Mouse (Mus musculus) ES-Bruce4 (cell line): ENCODE data around the gene Rad54l2. TPM values are rescaled to one million over a fixed set of nuclear protein-coding genes. Genes with fewer than 3 reads are reported as not detected.
A peak's percentile ranks its signal among the peaks of the same experiment; 100 is the strongest.

Experiments
- H3K27ac ChIP-seq: 2 replicates; pipeline ENCODE4 v1.5.1; 2012; ENCODE audit warnings: low read length, inconsistent platforms; ENCODE audit not compliant: insufficient read depth
- H3K27me3 ChIP-seq: 2 replicates; pipeline ENCODE4 v1.6.1; 2012; ENCODE audit warnings: mild to moderate bottlenecking, low read length, inconsistent platforms; ENCODE audit not compliant: control insufficient read depth, poor library complexity, insufficient read depth, severe bottlenecking
- H3K36me3 ChIP-seq: 2 replicates; pipeline ENCODE4 v1.6.1; 2012; ENCODE audit warnings: inconsistent platforms, mild to moderate bottlenecking, low read length, moderate library complexity; ENCODE audit not compliant: control insufficient read depth, poor library complexity, insufficient read depth, severe bottlenecking
- H3K4me1 ChIP-seq: one replicate; pipeline ENCODE4 v1.8.1; 2011; ENCODE audit warnings: low read length; ENCODE audit not compliant: control insufficient read depth, insufficient read depth
- H3K4me3 ChIP-seq: 2 replicates; pipeline ENCODE4 v1.5.1; 2011; ENCODE audit warnings: low read depth, mild to moderate bottlenecking, low read length
- H3K9ac ChIP-seq: 2 replicates; pipeline ENCODE4 v1.6.1; 2012; ENCODE audit warnings: low read depth, mild to moderate bottlenecking, inconsistent platforms; ENCODE audit not compliant: poor library complexity, severe bottlenecking
- H3K9me3 ChIP-seq: replicated peaks from 2 replicates; pipeline ENCODE4 v1.6.1; 2012; ENCODE audit warnings: mild to moderate bottlenecking, low read length, inconsistent platforms; ENCODE audit not compliant: control insufficient read depth, poor library complexity, insufficient read depth, severe bottlenecking
- CTCF ChIP-seq: IDR thresholded peaks from one replicate; pipeline ENCODE4 v1.8.1; 2011; ENCODE audit warnings: low read depth, low read length
- EP300 ChIP-seq: IDR thresholded peaks from 2 replicates; pipeline ENCODE4 v1.6.1; 2011; ENCODE audit warnings: low read depth, low read length; ENCODE audit not compliant: insufficient read depth
- POLR2A ChIP-seq: IDR thresholded peaks from one replicate; pipeline ENCODE4 v1.8.1; 2011; ENCODE audit warnings: low read length; ENCODE audit not compliant: insufficient read depth
- polyA plus RNA-seq: library from polyadenylated mRNA; stranded (reverse); fragments of >200 nt; gene quantifications from 2 replicates; pipeline ENCODE4 v1.2.4, GENCODE M21; 2011; ENCODE audit warnings: low read depth; ENCODE audit not compliant: missing spikeins, insufficient read depth, insufficient read length

Gene Rad54l2
- polyA plus RNA-seq, 1 experiment, result 34.6 TPM

DNA sequence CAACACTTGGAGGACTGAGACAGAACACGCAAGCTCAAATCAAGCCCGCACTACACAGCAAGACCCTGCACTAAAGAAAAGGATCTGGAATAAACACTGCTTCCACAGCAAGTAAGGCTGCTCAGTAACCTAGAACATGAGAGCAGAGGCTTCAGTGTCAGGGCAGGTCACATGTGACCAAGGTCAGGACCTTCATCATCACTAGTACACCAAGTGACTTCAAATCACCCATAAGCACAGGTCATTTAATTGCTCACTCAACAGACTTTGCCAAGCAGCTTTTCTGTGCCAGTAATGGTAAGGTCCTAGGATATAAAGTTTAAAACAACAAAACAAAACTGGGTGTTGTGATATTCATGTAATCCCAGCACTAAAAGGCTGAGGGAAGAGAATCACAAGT is 5.4 kb downstream of the Rad54l2 start:
- no peak for TF ChIP-seq POLR2A
- no peak for TF ChIP-seq EP300
- Histone ChIP-seq H3K27me3 (no peaks in the 10 kb centered on the region), H3K4me1 (no peaks in the 10 kb centered on the region), H3K27ac (no peak overlapping the region), H3K4me3 (no peak overlapping the region), H3K9ac (no peak overlapping the region), H3K36me3 (no peaks in the 10 kb centered on the region), H3K9me3 (no peaks in the 10 kb centered on the region)

DNA sequence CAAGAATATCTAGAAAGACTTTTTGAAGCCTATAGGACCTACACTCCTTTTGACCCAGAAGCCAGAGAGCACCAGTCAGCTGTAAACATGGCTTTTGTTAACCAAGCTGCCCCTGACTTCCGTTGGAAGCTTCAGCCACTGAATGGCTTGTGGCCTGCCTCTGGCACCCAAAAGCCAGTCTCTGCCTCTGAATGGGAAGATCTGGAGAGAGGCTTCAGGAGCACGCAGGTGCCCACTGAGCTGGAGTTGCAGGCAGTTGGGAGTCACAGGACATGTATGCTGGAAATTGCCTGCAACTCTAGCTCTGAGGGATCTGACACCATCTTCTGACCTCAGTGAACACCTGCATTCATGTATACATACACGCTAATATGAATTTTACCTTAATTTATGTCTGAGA is 8.9 kb downstream of the Rad54l2 start:
- no peaks in the 10 kb centered on the region for H3K4me1 ChIP-seq
- H3K27ac ChIP-seq, result no peak overlapping the region
- H3K27me3 ChIP-seq, result no peaks in the 10 kb centered on the region
- H3K4me3 ChIP-seq, result no peak overlapping the region
- TF ChIP-seq POLR2A (no peak), EP300 (no peak), CTCF (no peak)
- H3K9ac ChIP-seq, result no peak overlapping the region
- H3K9me3 ChIP-seq, result no peaks in the 10 kb centered on the region
- H3K36me3 ChIP-seq, result no peaks in the 10 kb centered on the region

DNA sequence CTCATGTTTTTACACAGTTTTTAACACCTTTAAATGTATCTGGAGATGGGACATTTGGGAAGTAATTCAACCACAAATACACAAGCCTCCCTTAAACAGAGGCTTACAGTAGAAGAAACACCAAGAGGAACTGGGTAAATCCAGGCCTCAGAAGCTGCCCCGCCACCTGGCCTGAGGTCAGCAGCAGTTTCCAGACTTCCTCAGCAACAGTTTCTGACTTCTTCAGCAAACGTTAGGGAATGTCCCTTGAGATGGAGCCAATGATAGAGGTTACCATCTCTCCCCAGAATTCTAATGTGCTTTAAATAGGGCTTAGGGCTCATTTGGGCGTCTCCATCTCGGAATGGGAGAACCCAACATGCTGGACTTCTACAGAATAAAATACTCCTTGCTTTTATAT is 10.7 kb downstream of the Rad54l2 start:
- no peaks in the 10 kb centered on the region for H3K36me3 ChIP-seq
- H3K27ac ChIP-seq, result no peak overlapping the region
- TF ChIP-seq CTCF (no peak), POLR2A (no peak), EP300 (no peak)
- no peak overlapping the region for H3K4me3 ChIP-seq
- H3K27me3 ChIP-seq, result no peaks in the 10 kb centered on the region
- no peak overlapping the region for H3K9ac ChIP-seq
- no peaks in the 10 kb centered on the region for H3K4me1 ChIP-seq
- no peaks in the 10 kb centered on the region for H3K9me3 ChIP-seq

DNA sequence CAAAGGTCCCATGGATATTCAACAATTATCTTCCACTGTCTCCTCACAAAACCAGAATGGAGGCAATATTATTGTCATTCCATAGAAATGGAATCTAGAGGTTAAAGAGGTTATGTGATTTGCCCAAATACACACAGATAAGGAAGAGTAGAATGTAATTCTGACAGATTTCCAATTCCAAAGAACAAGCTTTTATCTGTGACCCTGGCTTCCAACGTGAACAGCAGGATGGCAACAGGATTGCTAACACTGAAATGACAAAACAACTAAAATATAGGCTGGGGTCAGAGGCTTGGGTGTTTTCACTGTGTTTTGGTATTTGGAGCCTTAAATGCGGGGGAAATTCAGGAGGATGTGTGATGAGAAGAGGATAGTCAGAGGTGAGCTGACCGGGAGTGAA is 11.6 kb downstream of the Rad54l2 start:
- no peaks in the 10 kb centered on the region for H3K4me1 ChIP-seq
- no peaks in the 10 kb centered on the region for H3K27me3 ChIP-seq
- H3K27ac ChIP-seq, result no peak overlapping the region
- TF ChIP-seq POLR2A, result no peak
- no peak overlapping the region for H3K9ac ChIP-seq
- no peaks in the 10 kb centered on the region for H3K36me3 ChIP-seq
- no peak overlapping the region for H3K4me3 ChIP-seq
- H3K9me3 ChIP-seq, result no peaks in the 10 kb centered on the region

DNA sequence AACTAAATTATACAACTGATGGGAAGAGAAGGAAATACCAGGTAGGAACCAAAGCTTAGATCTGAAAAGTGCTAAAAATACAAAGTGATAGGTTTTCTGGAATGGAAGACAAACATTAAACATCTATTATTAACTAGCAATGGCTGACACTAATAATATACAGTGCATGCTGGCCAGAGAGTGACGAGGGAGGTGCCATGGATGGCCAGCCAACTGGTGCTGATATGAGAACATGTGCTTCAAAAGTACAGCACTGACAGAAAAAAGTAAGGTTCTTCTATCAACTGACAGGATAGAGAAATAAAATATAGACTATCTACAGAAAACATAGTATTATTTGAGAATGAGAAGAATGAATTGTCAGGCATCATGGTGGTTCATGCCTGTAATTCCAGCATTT is 12.9 kb downstream of the Rad54l2 start:
- no peak overlapping the region for H3K27ac ChIP-seq
- TF ChIP-seq POLR2A (no peak), EP300 (no peak), CTCF (no peak)
- H3K9ac ChIP-seq, result no peak overlapping the region
- H3K4me3 ChIP-seq, result no peak overlapping the region
- H3K27me3 ChIP-seq, result no peaks in the 10 kb centered on the region
- H3K36me3 ChIP-seq, result no peaks in the 10 kb centered on the region
- no peaks in the 10 kb centered on the region for H3K4me1 ChIP-seq
- no peaks in the 10 kb centered on the region for H3K9me3 ChIP-seq

DNA sequence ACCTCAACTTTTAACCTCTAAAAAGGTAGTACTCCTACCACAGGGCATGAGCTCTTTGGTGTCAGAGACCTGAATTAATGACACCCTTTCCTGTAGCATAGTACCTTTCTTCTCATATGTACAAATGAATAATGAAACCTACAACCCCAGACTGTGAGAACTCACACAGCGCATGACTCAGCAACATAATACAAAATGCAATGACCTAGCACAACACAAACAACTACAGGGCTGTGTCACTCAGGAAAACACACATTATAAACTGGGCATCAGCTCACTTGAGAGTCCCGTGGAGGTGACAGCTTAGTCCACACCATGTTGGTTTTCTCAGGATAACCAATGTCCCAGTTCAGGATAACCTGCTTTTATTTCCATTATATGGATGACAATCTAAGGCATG is 17.2 kb downstream of the Rad54l2 start:
- H3K27ac ChIP-seq, result peak overlapping the region; percentile 69; the same call in 1 of the 2 replicates
- H3K9ac ChIP-seq, result no peak overlapping the region
- no peaks in the 10 kb centered on the region for H3K9me3 ChIP-seq
- H3K27me3 ChIP-seq, result no peaks in the 10 kb centered on the region
- peaks cover 2% of the 10 kb centered on the region for H3K4me1 ChIP-seq
- H3K4me3 ChIP-seq, result no peak overlapping the region
- H3K36me3 ChIP-seq, result no peaks in the 10 kb centered on the region
- no peak for TF ChIP-seq CTCF
- no peak for TF ChIP-seq POLR2A

DNA sequence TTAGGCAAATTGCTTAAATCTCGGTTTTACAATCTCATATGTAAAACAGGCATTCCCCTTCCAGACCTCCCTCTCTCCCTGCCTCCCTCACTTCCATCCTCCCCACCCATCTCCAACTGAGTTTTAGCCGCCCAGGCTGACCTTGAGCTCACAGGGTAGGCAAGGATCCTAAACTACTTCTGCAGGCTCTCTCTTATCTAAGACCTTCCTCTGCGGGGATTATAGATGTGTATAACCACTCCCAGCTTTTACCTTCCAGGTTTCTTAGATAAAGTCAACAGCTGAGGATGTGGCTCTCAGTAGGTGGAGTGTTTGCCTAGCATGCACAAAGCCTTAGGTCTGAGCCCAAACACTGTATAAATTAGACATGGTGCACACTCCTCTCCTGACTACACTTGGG is 18.8 kb downstream of the Rad54l2 start:
- TF ChIP-seq POLR2A, result no peak
- TF ChIP-seq EP300, result 0 out of 2 replicates have a peak, but pooled peaks have one; percentile 7
- TF ChIP-seq CTCF, result no peak
- Histone ChIP-seq H3K36me3 (no peaks in the 10 kb centered on the region), H3K9me3 (no peaks in the 10 kb centered on the region), H3K27me3 (no peaks in the 10 kb centered on the region), H3K4me3 (no peak overlapping the region), H3K4me1 (peaks cover 2% of the 10 kb centered on the region), H3K9ac (no peak overlapping the region), H3K27ac (peak overlapping the region; percentile 6; the same call in 1 of the 2 replicates)
